Mouse (Mus musculus) G1E-ER4 (cell line): ENCODE data around the gene Abhd5. TPM values are rescaled to one million over a fixed set of nuclear protein-coding genes. Genes with fewer than 3 reads are reported as not detected.

Source experiments
- GATA1 ChIP-seq: IDR thresholded peaks from one replicate; pipeline ENCODE4 v1.8.0; 2012; ENCODE audit warnings: low read length, inconsistent platforms
- polyA plus RNA-seq: library from polyadenylated mRNA; stranded (reverse); fragments of >175 nt; gene quantifications from 2 replicates; pipeline ENCODE4 v1.2.3, GENCODE M21; 2012

Abhd5 gene
- polyA plus RNA-seq, 1 experiment: 34.1 TPM

GRCm38 (mm10) chr9:122380959-122381358 lies 29.6 kb downstream of the Abhd5 start:
- no peak for TF ChIP-seq GATA1

DNA sequence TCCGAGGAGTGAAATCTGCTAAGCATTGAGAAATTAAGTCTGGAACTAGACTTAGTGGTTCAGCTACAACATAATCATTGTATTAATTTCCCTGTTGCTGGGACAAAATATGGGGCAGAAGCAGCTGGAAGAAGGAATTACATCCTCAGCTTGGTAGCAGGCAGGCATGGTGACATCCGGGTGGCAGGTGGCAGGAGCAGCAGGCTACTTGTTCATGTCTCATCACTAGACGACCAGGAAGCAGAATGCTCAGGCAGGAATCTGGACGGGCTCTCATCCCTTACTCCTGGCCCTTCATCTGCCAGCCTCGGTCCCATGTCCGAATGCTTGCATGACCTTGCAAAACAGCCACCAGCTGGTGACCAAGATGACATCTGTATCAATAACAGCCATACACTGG lies 30.6 kb downstream of the Abhd5 start:
- TF ChIP-seq GATA1: no peak

- TF ChIP-seq GATA1: no peak
These were observed 34.6 kb downstream of the Abhd5 start for GRCm38 (mm10) chr9:122386015-122386414.

DNA sequence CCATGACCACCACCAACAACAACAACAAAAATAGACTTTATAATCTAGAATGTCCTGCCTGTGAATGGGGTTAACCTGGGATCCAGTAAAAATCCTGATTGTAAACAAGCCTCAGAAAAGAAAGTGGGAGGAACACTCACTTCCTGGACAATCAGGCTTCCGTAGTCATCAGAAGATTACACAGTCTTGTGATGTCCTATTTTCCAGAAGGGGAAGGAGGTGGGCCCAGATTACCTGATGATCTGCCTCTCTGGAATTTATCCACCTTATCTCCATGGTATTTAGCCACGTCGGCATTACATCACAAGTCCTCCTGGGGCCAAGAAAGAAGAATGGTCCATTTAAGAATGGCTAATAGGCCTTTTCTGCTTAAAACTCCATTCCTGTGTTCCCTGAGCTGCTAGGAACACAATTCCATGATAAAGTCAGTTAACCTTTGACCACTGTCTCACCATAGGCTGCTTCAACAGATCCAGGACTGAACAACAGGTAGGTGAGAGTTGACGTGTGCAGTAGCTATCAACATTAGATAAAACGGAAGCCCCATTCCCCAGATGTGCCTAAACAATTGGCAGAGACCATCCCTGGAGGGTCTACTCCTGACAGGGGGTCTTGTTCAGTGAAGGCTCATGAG lies 38.0 kb downstream of the Abhd5 start:
- no peak for TF ChIP-seq GATA1

GRCm38 (mm10) chr9:122395816-122396215 lies 44.4 kb downstream of the Abhd5 start:
- no peak for TF ChIP-seq GATA1

DNA sequence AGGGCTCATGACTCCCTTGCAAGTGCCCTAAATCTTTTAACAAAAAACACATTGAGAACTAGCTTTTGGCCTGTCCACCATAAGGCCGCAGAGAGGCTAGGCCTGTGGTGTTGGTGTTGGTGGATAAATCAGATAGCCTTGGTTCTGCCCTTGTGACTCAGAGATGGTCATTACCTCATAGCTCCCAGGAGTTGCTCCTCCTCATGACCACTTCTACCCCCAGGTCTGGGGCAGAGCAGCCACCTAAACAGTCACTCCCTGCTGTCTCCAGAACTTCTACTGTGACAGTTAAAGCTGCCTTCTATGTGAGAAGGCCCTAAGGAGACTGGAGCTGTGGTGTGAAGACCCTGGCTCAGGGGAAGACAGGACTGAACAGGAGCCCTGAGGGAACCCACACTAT lies 45.7 kb downstream of the Abhd5 start:
- TF ChIP-seq GATA1: no peak

- TF ChIP-seq GATA1: no peak
These were observed 47.3 kb downstream of the Abhd5 start for GRCm38 (mm10) chr9:122398746-122399145.

DNA sequence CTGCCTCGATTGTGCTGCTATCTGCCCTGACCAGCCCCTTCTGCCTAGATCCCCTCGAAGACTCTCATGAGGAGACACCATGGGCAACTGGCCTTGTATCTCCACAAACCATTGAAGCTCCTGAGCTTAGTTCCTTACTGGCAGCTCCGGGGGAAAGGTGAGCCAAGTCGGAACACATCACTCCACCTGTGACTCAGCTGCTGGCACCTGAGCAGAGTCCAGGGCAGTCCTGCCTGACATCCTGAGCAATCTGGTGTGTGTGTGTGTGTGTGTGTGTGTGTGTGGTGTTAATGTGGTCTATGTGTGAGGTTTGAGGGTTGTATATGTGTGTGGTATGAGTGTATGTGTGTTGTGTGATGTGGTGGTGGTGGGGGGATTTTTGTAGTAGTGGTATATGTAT lies 49.8 kb downstream of the Abhd5 start:
- no peak for TF ChIP-seq GATA1

GRCm38 (mm10) chr9:122410437-122411175 lies 59.2 kb downstream of the Abhd5 start:
- TF ChIP-seq GATA1: no peak

DNA sequence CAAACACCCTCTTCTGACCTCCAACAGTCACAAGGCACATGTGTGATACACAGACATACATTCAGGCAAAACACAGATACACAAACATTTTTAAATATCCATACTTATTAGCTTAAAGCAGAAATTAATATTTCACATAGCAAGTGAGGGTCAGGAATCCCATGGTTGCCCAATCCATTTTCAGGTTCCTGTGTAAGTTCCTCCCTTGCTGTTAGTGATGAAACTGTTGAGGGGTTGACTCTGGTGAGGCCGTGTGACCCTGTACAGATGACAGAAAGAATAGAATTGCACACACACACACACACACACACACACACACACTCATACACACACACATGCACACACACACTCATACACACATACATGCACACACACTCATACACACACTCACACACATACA lies 63.2 kb downstream of the Abhd5 start:
- TF ChIP-seq GATA1: no peak

DNA sequence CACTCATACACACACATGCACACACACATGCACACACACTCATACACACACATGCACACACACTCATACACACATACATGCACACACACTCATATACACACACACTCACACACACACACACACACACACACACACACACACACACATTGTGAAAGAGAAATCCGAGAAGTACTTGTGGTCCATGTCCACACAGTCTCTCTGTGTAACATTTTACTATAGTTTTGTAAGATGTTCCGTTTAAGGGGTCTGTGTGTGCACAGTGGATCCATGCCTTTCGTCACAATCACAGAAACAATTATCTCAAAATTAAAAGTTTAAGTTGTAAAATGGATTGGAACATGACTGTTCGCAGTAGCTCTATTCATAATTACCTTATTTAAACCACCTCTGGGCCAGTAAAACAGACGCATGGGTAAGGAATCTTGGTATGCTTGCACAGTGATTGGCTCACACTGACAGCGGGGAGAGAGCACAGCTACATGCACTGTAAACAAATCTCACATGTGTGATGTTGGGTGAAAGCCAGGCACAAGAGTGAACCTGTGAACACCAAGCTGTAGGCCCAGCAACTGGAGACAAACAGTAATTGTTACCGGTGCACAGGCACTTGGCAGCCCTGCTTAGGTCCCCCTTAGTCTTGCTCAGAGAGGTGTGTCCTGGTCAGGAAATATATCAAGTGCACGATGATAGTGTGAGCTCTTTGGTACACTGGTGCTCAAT lies 63.8 kb downstream of the Abhd5 start:
- TF ChIP-seq GATA1: no peak

DNA sequence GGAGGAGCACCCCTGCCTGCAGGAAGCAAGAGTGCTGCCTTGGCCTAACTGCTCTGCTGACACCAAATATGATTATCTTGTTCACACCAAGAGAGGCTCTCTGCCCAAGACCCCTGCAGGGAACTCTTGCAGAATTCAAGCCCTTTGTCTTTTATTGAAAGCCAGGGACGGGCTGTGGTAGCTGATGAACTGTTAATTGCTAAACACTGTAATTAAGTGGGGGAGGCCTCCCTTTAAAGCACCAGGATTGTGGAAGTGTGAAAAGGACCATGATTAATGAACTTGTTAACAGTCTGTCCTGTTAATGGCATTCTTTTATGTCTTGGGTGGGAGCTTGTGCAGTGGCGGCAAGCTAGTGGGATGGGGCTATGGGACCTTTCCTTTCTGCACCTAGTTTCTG lies 65.2 kb downstream of the Abhd5 start:
- no peak for TF ChIP-seq GATA1

DNA sequence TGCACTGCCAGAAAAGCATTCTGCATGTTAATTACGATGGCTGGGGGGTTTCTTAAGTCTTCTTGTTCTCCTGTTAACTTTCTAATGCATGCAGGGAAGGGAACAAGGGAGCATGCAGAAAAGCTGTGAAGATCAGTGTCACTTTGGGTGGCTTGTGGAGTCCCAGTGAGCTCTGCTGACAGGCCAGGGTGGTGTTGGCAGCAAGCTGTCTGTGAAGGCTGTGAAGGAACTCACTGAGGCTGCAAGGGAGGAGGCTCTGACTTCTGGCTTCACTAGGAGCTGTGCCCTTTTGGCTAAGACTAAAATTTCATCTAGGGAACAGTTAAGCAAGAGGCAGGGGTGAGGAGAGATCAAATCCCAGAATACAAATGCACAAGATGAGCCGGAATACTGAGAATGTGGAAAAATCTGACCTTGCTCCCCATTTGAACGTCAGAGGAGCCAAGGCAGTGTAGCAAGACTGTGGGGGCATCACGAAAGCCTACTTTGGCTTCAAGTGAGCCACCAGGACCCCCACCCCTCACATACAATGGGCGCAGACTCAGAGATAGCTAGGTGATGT lies 68.9 kb downstream of the Abhd5 start:
- no peak for TF ChIP-seq GATA1

DNA sequence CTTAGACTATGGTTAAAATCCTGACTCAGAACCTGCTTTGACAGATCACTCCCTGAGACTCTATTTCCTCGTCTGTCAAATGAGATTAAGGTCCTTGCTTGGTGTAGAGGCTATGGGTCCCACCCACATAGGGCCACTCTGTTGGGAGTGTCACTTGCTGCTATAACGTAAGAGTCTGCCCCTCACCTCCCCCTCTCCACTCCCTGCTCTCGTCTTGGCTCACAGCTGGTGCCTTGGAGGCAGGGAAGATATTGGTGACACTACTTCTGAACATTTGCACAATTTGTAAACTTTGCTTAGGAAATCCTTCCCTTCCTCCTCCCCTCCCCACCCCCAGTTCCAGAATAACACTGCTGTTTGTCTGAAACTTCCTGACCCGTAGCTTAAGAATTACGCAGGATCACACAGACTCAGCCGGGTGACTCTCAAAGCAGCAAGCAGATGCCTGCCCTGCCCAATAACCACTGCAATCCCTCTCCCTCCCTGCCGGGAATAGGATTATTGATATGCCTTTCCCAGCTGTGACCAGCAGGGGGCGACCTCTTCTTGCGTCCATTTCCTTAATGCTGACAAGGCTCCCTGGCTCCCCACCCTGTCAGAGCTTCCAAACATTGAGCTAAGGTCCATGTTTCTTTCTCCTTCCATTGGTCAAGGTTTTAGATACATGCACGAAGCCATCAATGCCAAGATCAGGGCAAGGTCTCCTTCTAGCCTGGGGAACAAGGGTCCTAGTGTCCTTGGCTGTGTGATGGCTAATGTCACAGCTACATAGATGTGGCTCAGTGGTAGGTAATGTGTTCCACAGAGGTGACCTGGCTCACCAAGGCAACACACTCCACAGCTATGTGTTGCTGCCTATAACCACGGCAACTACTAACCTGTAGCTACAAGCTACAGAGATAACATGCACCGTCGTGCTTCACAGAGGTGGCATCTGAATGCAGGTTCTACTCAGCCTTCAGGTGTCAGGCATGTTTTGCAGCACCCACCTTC lies 69.7 kb downstream of the Abhd5 start:
- TF ChIP-seq GATA1: no peak

DNA sequence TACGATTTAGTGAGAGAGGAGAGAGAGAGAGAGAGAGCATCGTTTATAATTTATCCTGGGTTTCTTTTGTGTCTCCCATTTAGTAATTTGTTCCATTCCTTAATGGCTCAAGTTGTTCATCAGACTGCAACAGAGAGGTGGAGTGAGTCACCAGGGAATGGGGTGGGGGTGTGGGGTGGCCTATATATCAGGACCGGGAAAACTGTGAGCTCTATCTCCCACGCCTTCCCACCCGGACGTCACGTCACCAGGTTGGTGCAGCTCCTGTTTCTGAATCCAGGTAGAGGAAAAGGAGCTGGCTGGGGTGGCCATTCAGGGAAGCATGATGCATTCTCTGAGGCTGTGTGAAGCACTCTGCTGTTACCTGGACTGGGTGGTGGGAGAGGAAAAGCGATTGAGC lies 70.5 kb downstream of the Abhd5 start:
- TF ChIP-seq GATA1: no peak
